Mouse (Mus musculus) hindlimb bud, embryonic 11.5 days (tissue): ENCODE measurements around the gene 1700025G04Rik.

ENCODE experiments used
- DNase-seq: peaks from one replicate; pipeline ENCODE4 v3.0.0-alpha.2; 2012; ENCODE audit warnings: low read depth, low spot score; ENCODE audit errors: extremely low spot score

1700025G04Rik gene

DNA sequence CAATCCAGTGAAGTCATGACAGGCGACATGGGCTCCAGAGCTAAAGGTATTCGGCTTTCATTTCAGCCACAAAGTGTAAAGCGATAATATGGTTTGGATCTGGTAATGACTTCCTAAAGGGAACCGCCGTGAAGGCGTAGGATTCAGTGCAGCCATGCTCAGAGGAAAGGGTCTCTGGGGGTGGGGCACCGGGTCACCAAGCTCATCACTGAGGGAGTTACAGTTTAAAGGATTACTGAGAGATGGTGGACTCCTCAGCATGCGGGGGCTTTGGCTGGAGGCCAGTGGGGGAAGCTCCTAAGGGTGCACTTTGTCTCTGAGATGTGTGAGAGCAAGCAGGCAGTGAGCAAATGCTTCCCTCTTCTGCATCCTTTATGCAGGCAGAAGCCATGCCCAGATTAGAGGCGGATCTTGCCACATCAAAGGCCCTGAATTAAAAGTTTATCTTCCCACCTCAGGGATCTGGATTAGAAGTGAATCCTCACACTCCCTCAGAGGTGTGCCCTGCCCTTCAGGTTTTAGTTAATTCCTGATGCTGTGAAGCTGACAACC, 171.0 kb downstream of the 1700025G04Rik start:
- no peak for DNase-seq

DNA sequence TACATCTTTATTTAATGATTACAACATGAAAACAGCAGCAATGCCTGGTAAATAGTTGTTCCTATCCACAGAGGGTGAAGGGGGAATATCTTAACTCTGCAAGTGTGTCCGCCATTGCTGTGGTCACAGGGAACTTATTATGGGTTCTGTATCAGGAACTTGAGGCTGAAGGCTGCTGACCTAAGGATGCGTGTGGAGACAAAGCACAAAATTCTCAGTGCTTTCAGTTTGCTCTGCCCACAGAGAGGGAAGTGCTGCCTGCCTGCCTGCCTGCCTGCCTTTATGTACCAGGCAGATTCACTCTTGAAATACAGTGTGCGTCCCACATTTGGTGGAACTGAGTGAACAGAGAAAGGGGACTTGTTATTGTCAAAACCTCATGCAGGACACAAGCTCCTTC, 172.2 kb downstream of the 1700025G04Rik start:
- no peak for DNase-seq

DNA sequence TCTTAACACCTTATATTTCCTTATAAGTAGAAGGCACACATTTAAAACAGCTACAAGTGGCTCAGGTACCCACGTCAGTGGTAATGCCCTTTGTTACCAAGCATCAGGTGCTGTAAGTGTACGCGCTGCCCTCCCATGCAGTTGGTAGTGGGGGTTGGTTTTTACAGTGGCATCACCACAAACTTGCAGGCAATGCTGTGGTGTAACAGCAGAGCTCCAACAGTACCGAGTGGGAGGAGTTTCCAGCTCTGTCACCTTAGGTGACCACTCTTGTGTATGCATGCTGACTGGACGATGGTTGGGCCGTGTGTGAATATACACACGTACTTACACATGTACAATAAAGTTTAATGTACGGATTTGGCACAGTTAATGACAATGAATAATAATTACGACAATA, 175.4 kb downstream of the 1700025G04Rik start:
- no peak for DNase-seq

DNA sequence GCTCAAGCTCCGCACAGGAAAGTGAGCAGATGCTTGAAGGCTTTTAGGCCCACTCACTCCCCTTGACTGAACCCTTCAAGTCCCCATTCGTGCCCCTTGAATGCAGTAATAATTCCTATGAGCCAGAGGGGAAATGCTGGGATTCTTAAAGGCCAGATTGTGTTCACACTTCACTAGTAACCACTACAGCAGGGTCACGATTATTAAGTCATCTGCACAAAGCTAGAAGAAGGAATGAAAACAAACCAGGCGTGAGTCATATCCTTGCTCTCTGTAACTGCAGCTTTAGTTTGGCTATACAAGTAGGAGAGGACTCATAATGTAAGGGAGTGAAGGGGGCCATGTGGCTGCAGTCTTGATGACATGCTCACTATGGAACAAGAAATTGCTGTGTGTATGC, 182.9 kb downstream of the 1700025G04Rik start:
- no peak for DNase-seq

DNA sequence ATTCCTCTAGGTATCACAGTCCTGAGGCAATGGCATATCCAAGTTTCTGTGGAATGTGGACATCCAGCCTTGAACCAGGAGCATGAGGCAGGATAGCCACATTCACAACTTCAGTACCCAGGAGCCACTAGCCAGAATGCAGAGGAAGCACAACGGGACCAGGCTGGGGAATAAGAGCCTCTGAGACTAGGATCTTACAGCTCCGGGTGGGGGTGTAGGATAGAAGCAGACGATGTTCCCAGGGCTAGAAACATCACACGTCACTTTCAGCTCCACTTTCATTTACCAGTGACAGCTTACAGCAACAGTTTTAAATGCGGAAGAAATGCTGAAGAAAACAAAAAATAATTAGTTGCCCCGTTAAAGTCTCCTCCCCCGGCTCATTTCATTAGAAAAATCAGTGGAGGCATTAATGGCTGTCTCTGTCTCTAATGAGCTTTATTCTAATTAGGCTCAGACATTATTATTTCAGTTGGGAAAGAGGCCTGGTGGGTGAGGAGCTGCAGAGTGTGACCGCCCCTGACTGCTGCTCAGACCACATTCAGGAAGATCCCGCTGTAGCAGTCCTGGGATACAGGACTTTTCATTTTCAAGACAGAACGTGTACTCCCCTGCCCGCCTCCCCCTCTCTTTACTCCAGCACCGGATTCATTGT, 189.1 kb downstream of the 1700025G04Rik start:
- DNase-seq: no peak

DNA sequence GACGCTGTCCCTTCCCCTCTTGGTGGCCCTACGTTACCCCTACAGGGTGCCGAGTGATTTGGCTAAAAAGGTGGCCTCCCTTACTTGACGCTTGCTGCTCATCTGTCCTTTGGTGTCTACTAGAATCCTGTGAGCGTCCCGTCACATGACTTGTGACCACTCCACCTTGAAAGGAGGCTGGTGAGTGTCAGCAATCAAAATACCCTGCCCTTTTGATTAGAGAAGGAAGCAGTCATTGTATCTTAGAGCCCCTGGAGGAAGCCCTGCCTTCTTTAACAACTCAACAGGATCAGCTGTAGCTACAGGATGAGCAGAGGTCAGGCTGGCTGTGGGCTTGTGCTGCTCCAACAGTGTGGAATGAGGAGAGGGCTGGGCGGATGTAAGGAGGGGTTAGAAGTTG, 190.0 kb downstream of the 1700025G04Rik start:
- no peak for DNase-seq

DNA sequence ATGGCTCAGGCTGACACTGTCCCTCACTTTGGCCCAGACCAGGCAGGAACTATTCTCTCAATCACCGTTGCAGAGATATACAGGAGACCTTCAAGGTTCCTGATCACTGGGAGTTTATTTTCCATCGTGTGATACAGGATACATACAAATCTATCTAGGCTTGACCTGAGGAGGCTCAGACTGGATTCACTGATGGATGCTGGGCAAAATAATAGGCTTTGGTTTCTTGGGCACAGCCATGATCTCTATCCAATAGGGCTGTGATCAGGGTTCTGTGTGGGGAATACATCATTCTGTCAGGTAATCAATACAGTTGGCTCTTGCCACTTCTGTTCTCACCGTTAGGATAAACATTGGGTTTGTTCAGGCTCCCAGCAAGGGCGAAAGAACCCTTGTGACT, 194.5 kb downstream of the 1700025G04Rik start:
- DNase-seq: no peak

DNA sequence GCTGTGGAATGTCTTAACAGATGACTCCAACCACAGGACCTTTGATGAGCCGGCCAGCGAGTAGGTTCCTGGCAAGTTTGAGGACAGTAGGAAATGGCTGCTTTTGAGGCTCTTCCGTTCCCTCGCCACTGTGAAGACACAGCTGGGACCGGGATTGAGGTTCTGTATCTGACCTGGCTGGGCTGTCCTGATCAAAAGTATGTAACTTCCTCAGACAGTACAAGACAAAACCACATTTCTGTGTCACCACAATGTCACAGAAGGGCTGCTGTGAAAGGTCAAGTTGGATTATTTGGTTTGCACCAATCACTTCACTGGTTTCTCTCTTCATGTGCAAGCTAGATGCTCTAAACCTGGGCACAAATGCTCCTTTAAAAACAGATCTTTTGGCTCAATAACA, 195.9 kb downstream of the 1700025G04Rik start:
- DNase-seq: no peak

DNA sequence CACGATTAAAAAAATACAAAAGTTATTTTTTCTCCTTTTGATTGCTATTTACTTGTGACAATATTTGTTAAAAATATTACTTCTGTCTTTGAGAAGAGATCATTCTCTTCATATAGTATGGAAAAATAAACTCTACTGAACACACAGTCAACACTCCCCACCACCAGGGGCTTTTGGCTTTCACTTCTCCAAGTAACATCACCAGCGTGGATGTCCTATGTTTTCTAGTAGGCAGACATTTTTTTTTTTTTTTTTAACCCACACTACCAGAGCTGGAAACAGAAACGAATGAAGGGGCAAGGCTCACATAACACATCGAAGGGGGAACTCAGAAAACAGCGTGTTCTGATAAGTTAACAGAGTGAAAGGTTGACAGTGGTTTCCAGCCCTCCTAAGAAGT, 197.9 kb downstream of the 1700025G04Rik start:
- DNase-seq: no peak

DNA sequence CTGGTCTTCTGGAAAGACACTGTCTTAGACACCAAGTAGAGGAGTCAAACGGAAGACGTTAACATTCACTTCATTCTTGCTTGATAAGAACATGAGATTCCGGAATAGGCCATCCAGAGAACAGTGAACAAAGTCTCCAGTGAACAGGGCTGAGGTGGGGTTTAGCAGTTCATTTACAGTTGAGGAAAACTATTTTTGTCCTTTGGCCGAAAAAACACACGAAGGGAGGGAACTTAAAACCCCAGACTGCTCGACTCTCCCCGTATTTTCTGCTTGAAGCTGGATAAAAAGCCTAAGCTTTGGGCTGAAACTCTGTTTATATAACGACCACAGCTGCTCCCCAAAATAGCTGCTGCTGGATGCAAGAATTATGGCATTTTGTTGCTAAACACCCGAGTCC, 198.7 kb downstream of the 1700025G04Rik start:
- no peak for DNase-seq

DNA sequence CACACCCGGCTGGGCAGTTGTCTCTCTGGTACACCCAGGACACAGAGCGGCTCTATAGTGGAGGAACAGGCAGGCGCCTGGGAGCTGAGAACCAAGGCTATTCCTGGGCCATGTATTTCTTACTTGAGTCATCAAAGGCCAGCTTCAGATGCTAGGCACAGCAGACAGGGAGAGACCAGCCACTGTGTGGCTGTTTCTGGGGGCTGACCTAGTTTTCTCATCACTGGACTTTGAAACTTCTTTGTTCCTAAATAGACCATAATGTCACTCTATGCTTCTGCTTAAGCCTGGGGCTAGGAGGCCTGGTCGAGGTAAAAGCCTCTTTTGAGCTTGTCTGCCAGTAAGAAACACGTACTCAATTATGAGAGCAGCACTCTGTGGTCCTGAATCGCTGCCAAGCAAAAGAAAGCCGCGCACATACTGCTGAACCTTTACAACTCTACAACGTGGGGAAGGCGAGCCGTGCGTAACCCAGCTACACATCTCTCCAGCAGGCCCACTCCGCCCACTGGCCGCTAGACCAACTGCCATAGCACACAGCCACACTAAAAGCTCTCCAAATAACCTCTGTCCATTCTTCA, 199.8 kb downstream of the 1700025G04Rik start:
- no peak for DNase-seq

DNA sequence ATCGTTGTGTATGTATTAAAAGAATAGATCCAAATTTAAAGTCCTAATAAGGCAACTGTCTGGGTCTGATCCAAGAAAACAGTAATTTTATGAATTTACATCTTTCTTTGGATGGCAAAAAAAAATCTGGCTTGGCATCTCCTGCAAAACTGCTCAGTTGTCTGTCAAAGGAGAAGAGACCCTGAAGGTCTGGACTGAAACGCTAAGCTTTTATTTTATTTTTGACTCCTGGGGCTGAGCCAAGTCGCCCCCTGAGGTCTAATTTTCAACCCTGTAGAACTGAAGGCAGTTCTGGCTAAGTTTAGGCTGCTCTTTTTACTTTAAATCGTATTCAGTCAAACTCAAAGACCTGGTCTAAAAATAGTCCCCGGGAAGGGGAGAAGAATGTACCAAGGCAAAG, 202.3 kb downstream of the 1700025G04Rik start:
- no peak for DNase-seq

DNA sequence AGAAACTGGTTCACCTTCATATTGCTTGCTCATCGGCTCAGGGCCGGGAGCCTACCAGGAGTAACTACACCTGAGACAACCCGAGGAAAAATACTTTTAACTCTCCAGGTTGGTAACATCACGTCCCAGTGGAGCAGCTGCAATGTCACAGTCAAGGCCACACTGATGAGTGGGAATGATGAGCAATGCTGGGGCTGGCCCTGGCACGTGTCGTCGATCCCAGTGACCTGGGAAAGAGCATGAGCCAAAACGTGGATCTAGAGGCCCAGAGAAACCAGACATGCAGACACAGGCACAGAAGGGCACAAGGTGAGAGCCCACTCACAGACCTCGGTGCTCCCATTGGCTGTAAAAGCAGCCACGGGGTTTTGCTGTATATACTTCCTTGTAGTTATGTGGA, 202.8 kb downstream of the 1700025G04Rik start:
- no peak for DNase-seq

DNA sequence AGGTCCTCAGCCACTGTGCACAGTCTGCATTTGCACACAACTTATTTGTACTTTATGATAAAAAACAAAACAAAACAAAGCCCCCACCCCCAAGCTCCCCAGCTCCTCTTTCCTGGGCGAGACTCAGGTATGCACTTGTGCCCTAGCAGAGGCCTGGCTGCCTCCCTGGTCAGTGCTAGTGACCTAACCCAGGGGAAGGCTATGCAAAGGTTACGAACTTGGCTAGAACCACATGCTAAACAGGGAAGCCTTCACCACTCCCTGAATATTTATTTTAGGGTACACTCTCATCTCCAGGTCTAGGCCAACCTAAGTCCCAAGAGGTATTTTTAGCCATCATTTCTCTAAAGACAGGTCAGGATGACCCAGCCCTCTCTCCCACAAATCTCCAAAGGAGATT, 203.8 kb downstream of the 1700025G04Rik start:
- no peak for DNase-seq

DNA sequence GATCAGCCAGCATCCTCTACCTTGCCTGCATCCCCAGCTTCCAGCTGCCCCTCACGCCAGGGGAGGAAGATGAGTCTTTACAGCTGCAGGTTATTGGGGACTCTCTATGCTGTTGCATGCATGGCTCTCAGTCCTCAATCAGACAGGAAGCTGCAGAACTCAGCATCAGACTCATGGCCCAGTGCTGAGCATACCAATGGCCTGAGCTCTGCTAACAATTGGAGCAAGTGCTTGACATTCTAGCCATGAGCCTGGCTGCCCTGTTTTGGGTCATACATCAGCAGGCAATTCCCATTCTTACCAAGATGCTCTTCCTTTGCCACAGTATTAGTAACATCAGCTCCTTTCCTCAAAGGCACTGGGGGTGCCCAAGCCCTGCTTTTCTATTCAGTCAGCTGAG, 208.7 kb downstream of the 1700025G04Rik start:
- DNase-seq: no peak

DNA sequence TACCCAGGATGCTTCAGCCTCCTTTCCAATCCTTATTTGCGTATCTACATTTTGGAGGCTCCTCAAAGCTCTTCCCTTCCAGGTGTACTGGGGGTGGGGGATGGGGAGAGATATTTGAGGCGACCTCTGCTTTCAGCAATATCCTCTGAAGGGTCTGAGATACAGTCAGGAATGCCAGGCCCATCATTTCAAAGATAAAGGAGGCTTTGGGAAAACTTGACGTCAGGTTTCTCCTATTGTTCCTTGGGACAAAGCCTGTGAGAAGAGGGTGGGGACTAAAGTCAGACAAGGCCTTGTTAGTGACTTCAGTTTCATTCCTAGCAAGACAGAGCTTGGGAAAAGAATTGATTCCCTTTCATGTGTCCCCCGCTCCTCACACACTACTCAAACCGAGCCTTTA, 209.2 kb downstream of the 1700025G04Rik start:
- DNase-seq: no peak

DNA sequence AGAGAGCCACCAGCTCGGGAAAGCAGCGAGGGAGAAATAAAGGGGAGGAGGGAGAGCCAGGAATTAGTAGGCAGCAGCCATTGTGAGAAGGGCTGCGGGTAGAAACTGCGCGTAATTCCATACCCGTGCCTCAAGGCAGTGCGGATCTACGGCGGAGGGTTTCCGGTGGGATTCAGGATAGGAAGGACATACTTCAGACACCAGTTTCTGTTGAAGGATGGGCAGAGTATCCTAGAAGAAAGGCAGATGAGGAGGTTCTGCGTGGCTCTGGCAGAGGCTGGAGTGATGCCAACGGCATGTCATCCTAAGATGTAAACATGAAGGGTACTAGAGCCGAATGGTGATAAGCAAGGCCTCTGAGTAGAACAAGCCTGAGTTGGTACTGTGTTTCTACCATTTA, 210.0 kb downstream of the 1700025G04Rik start:
- no peak for DNase-seq

DNA sequence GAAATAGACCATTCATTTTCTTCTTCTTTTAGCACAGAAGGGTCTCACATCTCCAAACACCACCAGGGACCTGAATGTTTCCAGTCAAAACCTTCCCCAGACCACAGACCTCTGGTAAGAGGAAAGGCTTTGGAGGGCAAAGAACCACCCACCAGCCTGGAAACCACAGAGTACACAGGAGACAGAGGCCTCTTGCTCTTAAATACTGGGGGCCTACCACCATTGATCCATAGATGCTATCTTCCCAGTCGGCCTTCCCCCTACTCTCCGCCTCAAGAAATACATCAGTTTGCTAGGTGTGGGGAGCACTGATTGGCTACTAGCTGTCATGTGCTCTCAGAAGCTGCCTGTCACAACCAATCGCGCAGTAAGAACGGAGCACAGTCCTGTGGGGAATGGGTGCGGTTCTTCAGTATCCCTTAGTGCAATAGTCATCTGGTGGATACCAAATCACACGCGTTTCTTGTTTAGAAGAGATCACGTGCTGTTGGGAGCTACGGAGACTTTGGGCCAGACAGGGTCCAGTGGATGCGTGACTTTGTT, 210.5 kb downstream of the 1700025G04Rik start:
- DNase-seq: no peak

DNA sequence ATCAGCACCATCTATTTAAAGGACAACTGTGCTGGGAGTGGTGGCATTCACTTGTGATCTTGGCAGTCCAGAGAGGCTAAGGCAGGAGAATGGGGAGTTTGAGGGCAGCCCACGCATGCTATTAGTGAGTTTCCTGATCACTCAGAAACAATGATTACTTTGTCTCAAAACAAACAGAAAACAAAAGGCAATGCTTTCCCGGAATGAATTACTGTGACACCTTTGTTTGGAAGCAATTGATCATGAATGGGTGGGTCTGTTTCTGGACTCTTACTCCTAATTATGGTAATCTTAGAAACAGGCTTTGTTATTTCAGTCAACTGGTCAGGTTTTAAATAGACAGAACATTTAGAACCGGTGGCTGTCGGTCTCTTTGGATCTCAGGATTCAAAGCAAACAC, 211.5 kb downstream of the 1700025G04Rik start:
- DNase-seq: no peak

DNA sequence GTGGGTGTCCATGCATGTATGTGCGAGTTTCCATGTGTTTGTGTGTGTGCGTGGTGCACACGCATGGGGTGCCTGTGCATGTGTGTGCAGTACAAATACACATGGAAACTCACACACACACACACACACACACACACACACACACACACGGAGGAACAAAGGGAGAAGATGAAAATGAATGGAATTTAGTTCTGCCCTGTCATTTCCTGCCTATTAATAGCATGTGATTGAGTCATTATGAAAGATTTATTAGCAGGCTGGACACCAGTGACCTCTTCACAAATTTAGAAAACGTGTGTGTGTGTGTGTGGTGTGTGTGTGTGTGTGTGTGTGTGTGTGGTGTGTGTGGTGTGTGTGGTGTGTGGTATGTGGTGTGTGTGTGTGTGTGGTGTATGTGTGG, 217.0 kb downstream of the 1700025G04Rik start:
- no peak for DNase-seq

DNA sequence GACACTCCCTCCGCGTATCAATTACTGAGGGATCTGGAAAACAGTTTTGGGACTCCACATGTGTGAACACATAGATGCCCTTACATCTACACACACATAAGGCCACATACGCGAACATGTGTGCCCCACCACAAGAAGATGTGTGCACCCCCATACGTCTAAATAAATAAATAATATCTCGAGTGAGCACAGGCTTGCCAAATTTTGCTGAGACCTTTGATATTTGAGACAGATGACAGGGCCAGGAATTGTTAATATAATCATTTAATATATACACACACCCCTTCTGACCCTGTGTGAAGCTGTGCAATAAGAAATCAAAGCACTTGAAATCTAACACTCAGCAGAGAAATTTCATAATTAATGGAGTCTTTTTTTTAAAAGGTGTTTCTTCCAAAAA, 225.6 kb downstream of the 1700025G04Rik start:
- no peak for DNase-seq

DNA sequence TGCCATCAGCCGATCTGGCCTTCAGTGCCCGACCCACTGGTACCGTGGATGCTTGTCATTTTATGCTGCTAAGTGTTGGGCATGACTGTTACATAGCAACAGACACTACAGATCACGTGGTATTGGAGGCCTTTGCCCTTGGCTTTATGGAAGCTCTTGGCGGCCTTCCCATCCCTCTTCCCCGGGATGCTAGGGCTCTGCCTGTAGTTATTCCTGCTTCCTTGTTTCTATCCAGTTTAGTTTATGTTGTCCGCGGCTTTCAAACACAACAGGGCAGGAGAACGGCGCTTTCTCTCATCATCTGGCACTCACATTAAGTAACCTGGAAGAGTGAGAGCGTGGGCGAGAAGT, 226.2 kb downstream of the 1700025G04Rik start:
- DNase-seq: no peak
